Mouse (Mus musculus) naive thymus-derived CD4-positive, alpha-beta T cell, adult 5 months (primary cell): ENCODE results near the gene Lias. TPM values are rescaled to one million over a fixed set of nuclear protein-coding genes. Genes with fewer than 3 reads are reported as not detected.

Source experiments
- polyA plus RNA-seq: library from polyadenylated mRNA; unstranded; fragments of 100-300 nt; shearing (Covaris generic); gene quantifications from one replicate; pipeline ENCODE4 v1.2.1, GENCODE M21; 2017

Gene Lias
- polyA plus RNA-seq = 37.3 TPM

GRCm38 (mm10) chr5:65390648-65391644 lies at the start of gene Lias, which contains the start of gene Rpl9:
TSS of gene Lias (plus strand) at chr5:65391497.
TSS of gene Rpl9 (minus strand) at chr5:65391444.

GRCm38 (mm10) chr5:65348168-65348567 lies 43.1 kb upstream of the Lias start, which contains the start of gene Klb:
TSS of gene Klb (plus strand) at chr5:65348314.

GRCm38 (mm10) chr5:65435806-65436561 lies 44.7 kb downstream of the Lias start, which contains the start of gene Ugdh:
TSS of gene Ugdh (minus strand) at chr5:65435949.

Other genes starting within 250 kb of the Lias start
- gene Wdr19, start 191.8 kb upstream of the Lias start, polyA plus RNA-seq = 3.0 TPM
- 39.9 TPM for gene Rfc1, start 55.8 kb upstream of the Lias start, polyA plus RNA-seq
- not detected for gene Klb, start 43.2 kb upstream of the Lias start, polyA plus RNA-seq
- gene Rpl9, start 53 bp upstream of the Lias start, polyA plus RNA-seq = 1,499 TPM
- gene Ugdh, start 44.5 kb downstream of the Lias start, polyA plus RNA-seq = 29.9 TPM
- gene Gm43552, start 101.3 kb downstream of the Lias start, polyA plus RNA-seq = not detected
- 184 TPM for gene Smim14, start 145.7 kb downstream of the Lias start, polyA plus RNA-seq
- gene Ube2k, start 145.7 kb downstream of the Lias start, polyA plus RNA-seq = 136 TPM